ENCODE assay signal across 16 mouse cellular contexts in genomic region chr2:141861679-141862268, GRCm38 (mm10).
"Had no signal": no experiment of that assay in that cellular context is flagged by ENCODE, and none has a peak within 500 bp of the region (broad histone marks: within the 10 kb centered on the region; RNA-seq: fewer than 3 reads in every experiment).

No protein-coding gene starts in this region.

- ATAC-seq: lung, postnatal 0 days had no signal

- H3K4me3 ChIP-seq: left cerebral cortex, adult 2 months; limb, embryonic 10.5 days; liver, embryonic 15.5 days; midbrain, embryonic 13.5 days; myocyte; neural tube, embryonic 15.5 days had no signal

- H3K36me3 ChIP-seq: limb, embryonic 10.5 days; liver, embryonic 15.5 days; midbrain, embryonic 13.5 days; neural tube, embryonic 15.5 days had no signal

- H3K9ac ChIP-seq: liver, embryonic 15.5 days; midbrain, embryonic 13.5 days; neural tube, embryonic 15.5 days had no signal

- DNase-seq: kidney, postnatal 10 days; kidney, postnatal 4 days; lung, adult 2 months; lung, postnatal 36 days; right cerebral cortex, adult 18-20 months; right cerebral cortex, postnatal 25 days; thymus, postnatal 4 days had no signal

- H3K9me3 ChIP-seq: limb, embryonic 10.5 days; liver, embryonic 15.5 days; midbrain, embryonic 13.5 days; neural tube, embryonic 15.5 days had no signal

- H3K27ac ChIP-seq: left cerebral cortex, adult 2 months; limb, embryonic 10.5 days; liver, embryonic 15.5 days; midbrain, embryonic 13.5 days; neural tube, embryonic 15.5 days; stomach, postnatal 0 days had no signal

- H3K4me1 ChIP-seq: liver, embryonic 15.5 days; neural tube, embryonic 15.5 days had no signal

- H3K4me2 ChIP-seq: liver, embryonic 11.5 days; liver, embryonic 15.5 days; midbrain, embryonic 13.5 days; neural tube, embryonic 15.5 days had no signal

- H3K27me3 ChIP-seq: liver, embryonic 15.5 days; midbrain, embryonic 13.5 days; neural tube, embryonic 15.5 days had no signal
